Mouse (Mus musculus): ENCODE measurements at regions not wholly inside any gene's neighbourhood (a gene's known extent, or its start where the extent isn't known, plus 50 kb on each side); places are given as distances from the start of the nearest gene placed in this dataset.

GRCm38 (mm10) chr13:28701309-28701708, 252.2 kb downstream of the Sox4 start:
- no peak for DNase-seq (ENCODE audit: low read depth, low spot score)

- no peak for DNase-seq (ENCODE audit: low read depth, low spot score)
These were observed 253.4 kb downstream of the Sox4 start for GRCm38 (mm10) chr13:28700081-28700480.

DNA sequence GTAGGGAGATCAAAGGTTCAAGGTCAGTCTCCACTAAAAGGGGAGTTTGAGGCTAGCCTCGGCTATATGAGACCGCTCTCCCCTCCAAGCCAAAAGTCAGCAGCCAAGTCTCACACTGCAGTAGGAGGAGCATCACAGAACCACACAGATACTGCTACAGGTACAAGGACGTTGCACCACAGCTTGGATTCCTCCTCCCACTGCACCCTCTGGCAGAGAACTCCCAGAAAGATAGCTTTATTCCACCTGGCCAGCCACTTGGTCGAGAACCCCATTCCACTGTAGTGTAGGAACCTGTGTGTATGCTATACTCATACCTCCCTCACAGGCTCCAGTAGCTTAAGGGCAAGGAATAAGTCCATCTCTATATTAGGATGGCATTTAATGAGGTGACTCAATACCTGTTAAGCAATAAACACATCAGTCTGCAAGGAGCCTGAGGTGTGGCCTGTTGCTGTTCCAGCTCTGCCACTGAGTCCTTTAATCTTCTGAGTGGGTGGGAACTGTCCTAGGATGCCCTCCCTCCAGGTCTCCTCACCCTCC, 254.0 kb downstream of the Sox4 start:
- DNase-seq (ENCODE audit: low read depth, low spot score): no peak

DNA sequence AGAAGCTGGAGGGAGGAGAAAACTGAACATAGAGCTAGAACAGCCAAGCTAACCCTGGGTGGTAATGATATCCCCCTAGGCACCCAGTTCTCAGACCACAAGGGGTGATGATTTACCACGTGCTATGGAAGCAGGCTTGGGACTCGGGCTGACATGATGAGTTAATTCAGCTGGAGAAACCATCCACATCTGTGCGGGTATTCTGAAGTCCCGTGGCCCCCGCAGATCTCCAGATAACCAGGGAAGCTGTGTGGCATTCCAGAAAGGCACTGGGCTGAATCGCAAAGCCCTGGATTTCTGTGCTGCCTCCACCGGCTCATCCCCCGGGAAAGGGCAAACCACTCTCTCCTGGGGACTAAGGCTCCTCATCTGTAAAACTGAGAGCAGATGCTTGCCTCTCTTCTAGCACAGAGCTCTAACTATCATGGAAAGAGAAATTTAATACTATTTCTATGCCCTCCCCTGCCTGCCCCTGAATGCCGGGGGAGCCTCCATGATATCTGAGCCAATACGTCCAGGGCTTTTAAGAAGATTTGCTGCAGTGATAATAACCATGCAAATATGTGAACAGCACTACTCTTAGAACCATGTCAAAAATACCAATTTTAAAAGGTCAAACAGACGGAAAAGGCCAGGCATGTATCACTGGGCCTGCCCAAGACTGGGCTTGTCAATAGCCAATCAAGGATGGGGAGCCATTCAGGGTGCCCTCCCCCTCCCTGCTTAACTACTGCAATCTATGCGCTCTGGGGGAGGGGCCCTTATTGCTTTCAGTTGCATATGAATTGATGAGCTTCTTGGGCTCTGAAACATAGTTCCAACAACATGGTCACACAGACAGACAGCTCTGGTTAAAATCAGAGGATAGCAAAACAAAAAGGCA, 255.5 kb downstream of the Sox4 start:
- peak; percentile 75 for DNase-seq (ENCODE audit: low read depth, low spot score)

- DNase-seq (ENCODE audit: low read depth, low spot score): no peak
These were observed 260.4 kb downstream of the Sox4 start for GRCm38 (mm10) chr13:28693078-28693477.

DNA sequence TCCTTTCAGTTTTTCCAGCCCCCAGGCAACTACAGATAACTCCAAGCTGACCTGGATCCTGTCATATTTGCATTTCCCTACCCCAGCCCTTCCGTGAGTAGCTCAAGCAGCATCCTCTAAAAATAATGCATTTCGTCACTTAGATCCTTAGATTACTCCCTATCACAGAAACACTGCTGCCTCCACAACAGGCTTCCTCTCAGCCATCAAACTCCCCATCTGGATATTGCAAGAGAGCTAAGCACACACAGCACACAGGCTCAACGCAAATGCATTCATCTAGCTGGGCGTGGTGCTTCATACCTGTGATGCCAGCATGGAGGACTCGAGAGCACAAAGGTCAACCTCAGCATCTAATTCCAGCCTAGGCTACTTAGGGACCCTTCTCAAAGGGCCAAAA, 260.9 kb downstream of the Sox4 start:
- DNase-seq (ENCODE audit: low read depth, low spot score): no peak

DNA sequence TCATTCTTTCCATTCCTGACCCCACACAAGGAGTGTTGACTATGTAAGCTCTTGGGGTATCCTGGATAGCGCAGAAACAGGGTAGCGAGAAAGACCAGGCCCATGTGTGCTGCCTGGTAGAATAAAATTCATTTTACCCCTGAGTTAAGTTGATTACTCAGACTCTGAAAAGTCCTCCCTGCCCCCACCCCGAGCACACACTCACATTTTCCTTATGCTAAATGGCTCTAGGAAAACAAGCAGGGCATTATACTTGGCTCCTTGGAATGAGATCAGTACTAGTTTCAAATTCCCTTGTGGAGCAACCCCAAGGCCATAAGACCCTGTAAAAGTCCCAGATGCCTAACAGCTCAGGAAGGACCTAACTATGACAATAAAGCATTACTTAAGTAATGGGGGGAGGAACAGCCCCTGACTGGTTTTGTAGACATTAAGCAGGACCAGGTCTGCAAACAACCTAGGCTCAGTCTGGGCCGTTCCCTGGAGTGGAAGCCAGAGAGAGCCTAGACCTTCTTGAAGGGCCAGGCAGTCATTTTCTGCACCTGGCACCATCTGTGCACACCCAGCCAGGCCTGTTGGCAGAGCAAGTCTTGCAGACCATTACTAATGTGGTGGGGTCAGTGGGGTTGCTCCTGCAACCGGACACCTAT, 262.9 kb downstream of the Sox4 start:
- peak; percentile 58 for DNase-seq (ENCODE audit: low read depth, low spot score)

- DNase-seq (ENCODE audit: low read depth, low spot score): no peak
These were observed 265.7 kb downstream of the Sox4 start for GRCm38 (mm10) chr13:28687838-28688237.

GRCm38 (mm10) chr13:28684311-28684710, 269.2 kb downstream of the Sox4 start:
- no peak for DNase-seq (ENCODE audit: low read depth, low spot score)

GRCm38 (mm10) chr13:28680266-28680665, 273.2 kb downstream of the Sox4 start:
- DNase-seq (ENCODE audit: low read depth, low spot score): no peak

- DNase-seq (ENCODE audit: low read depth, low spot score): no peak
These were observed 279.9 kb downstream of the Sox4 start for GRCm38 (mm10) chr13:28673622-28674021.

- DNase-seq (ENCODE audit: low read depth, low spot score): no peak
These were observed 282.0 kb downstream of the Sox4 start for GRCm38 (mm10) chr13:28671543-28671942.

DNA sequence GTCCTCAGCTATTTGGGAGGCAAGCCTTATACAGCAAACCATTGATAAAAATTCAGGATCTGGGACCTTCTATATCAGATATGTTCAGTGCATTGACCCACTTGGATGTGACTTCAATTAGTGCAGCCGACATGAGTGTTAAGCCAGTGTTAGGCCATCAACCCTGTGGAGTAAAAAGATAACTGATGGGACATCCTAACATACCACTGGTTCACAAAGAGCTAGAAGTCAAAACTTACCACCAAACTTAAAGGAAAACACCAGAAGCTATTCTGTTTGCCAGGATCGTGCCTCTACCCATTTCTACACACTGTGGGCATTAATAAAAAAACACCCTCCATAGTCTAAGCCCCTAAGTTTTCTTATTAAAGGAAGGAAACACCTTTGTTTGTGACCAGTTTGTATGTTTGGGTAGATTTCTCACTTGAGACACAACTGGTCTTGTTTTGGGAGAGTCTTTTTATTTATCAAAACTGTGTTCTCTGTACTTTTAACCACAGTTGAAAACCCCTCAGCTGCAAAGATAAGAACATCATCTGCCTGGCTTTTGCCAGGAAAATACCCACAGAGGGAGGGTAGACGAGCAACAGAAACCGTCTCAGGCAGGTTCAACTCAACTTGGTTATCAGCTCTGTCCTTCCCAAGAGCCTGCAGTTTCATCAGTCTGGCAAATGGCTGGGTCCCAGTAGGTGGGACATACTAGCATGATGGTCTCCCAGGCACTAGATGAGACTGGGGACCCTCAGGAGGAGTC, 283.5 kb downstream of the Sox4 start:
- no peak for DNase-seq (ENCODE audit: low read depth, low spot score)

DNA sequence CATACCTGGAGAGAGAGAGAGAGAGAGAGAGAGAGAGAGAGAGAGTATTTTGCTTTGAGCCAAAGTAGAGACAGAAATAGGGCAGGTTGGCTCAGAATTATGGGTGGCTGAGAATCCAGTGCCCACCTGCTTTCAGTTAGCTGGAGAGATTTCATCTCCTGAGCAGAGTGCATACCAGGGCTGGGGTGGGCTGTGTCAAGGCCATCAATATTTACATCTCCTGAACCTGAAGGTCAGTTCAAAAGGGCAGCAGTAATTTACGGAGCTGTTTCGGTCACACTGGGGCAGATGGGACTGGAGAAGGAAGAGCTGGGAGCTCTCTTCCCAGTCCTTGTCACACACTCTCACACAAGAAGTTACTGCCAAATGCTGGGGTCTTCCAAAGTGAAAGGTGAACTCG, 286.7 kb downstream of the Sox4 start:
- DNase-seq (ENCODE audit: low read depth, low spot score): peak; percentile 79

- DNase-seq (ENCODE audit: low read depth, low spot score): no peak
These were observed 288.4 kb downstream of the Sox4 start for GRCm38 (mm10) chr13:28665150-28665549.

DNA sequence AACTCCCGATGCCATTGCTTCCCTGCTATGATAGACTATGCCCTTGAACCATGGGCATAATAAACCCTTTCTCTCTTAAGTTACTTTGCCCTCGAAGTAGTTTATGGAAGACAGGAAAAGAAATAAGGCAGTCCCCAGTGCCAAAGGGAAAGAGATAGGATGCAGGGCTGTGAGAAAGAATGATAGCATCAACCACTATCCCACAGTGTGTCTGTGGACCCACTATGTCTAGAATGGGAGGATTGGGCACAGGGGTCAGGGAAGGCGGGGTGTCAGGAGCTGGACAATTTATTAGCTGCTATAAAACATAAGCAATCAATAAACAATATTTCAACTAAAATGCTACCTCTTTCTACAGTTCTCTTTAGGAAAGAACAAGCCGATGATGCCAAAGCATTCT, 288.8 kb downstream of the Sox4 start:
- no peak for DNase-seq (ENCODE audit: low read depth, low spot score)

DNA sequence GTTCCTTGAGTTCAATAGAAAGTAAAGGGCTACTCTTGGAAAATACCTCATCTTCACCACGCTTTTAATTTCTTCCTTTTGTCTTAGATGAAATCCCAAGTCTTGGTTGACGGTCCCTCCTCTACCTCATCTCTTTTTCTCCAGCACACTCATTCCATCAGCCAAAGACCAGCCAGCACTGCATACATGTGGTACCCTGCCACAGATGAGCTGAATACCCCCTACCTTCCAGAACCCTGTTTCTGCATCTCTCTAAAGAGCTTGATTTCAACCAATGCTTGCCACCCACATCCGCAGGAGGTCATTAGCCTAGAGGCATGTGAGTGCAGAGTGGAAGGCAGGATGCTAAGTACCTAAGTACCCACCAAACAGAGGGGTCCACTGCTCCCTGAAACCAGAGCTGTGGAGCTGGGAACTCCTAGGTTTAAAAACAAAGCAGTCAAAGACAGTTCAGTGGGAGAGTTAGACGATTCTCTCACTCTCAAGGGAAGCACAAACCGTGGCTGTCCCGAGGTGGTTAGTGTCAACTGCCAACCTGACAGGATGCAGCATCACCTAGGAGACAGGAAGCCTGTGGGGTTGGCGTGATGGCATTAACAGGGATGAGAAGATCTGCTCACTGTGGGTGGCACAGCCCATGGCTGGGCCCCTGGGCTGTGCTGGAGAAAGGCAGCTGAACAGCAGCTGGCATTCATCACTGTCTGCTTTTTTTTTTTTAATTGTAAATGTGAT, 289.4 kb downstream of the Sox4 start:
- DNase-seq (ENCODE audit: low read depth, low spot score): peak; percentile 79

DNA sequence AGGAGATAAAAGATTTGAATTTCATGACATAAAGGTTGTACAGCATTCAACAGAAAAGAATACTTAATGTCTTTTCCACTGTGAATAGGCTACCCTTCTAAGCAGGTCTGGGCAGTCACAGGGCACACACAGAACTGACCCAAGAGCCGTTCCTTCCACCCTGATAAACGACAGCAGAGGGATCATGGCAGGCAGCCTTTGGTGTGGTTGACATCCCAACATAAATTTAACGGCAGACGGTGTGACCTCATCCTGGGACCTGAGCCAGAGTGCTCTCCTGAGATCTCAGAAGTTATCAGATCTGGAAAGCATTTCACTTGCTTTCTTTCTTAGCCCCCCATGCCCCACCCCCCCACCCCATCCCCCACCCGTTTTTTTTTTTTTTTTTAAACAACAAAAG, 290.1 kb downstream of the Sox4 start:
- DNase-seq (ENCODE audit: low read depth, low spot score): peak; percentile 84

- DNase-seq (ENCODE audit: low read depth, low spot score): no peak
These were observed 291.2 kb downstream of the Sox4 start for GRCm38 (mm10) chr13:28662316-28662752.

GRCm38 (mm10) chr13:28660151-28660550, 293.4 kb downstream of the Sox4 start:
- no peak for DNase-seq (ENCODE audit: low read depth, low spot score)

GRCm38 (mm10) chr13:28658652-28659051, 294.9 kb downstream of the Sox4 start:
- no peak for DNase-seq (ENCODE audit: low read depth, low spot score)

All from mesoderm, embryonic 11.5 days (tissue).